Mouse (Mus musculus) hindbrain, embryonic 16.5 days (tissue): ENCODE results near the gene Il22ra1. TPM values are rescaled to one million over a fixed set of nuclear protein-coding genes. Genes with fewer than 3 reads are reported as not detected.

Experiments used
- ATAC-seq: fragments of 200-750 bp; cut with Nextera tagmentation; 2 replicates; pipeline ENCODE4 v1.8.0; 2017; ENCODE audit warnings: moderate TSS enrichment, moderate library complexity
- H3K27ac ChIP-seq: fragments of 300-500 bp; sonication (generic); 2 replicates; pipeline ENCODE4 v1.5.1; 2014; ENCODE audit warnings: low read depth, mild to moderate bottlenecking, control low read depth, low read length, moderate library complexity
- H3K27me3 ChIP-seq: fragments of 300-500 bp; sonication (generic); replicated peaks from 2 replicates; pipeline ENCODE4 v1.6.1; 2014; ENCODE audit warnings: low read length; ENCODE audit not compliant: control insufficient read depth, insufficient read depth
- H3K36me3 ChIP-seq: fragments of 300-500 bp; sonication (generic); 2 replicates; pipeline ENCODE4 v1.6.1; 2014; ENCODE audit warnings: mild to moderate bottlenecking, low read length, moderate library complexity, mixed read lengths; ENCODE audit not compliant: control insufficient read depth, insufficient read depth
- H3K4me1 ChIP-seq: fragments of 300-500 bp; sonication (generic); 2 replicates; pipeline ENCODE4 v1.6.1; 2014; ENCODE audit warnings: low read depth, low read length; ENCODE audit not compliant: control insufficient read depth, insufficient read depth
- H3K4me2 ChIP-seq: fragments of 300-500 bp; sonication (generic); 2 replicates; pipeline ENCODE4 v1.6.1; 2014; ENCODE audit warnings: mild to moderate bottlenecking, low read length, control low read depth, moderate library complexity
- H3K4me3 ChIP-seq: fragments of 300-500 bp; sonication (generic); 2 replicates; pipeline ENCODE4 v1.5.1; 2014; ENCODE audit warnings: mild to moderate bottlenecking, low read length, control low read depth, moderate library complexity
- H3K9ac ChIP-seq: fragments of 300-500 bp; sonication (generic); 2 replicates; pipeline ENCODE4 v1.6.1; 2014; ENCODE audit warnings: low read depth, mild to moderate bottlenecking, control low read depth, low read length, moderate library complexity
- H3K9me3 ChIP-seq: fragments of 300-500 bp; sonication (generic); 2 replicates; pipeline ENCODE4 v1.6.1; 2014; ENCODE audit warnings: mild to moderate bottlenecking, low read length, moderate library complexity; ENCODE audit not compliant: control insufficient read depth
- WGBS: fragments of 180-500 bp; shearing (Covaris S2); extraction: QIAGEN DNeasy Blood & Tissue Kit; methylation state at CpG from one replicate; pipeline ENCODE4 v1.1.7; 2014; 5-methylcytosine and 5-hydroxymethylcytosine counted together
- polyA plus RNA-seq: library from polyadenylated mRNA; unstranded; fragments of >200 nt; fragmentation: Nextera tagmentation; extraction: Ambion mirVana; gene quantifications from 2 replicates; pipeline ENCODE4 v1.2.1, GENCODE M21; 2015

Gene Il22ra1
- polyA plus RNA-seq, 1 experiment from 2014 or later, result not detected

- Histone ChIP-seq H3K27ac (no peak overlapping the region), H3K9ac (no peak overlapping the region), H3K4me1 (no peaks in the 10 kb centered on the region), H3K4me2 (no peak overlapping the region), H3K36me3 (no peaks in the 10 kb centered on the region), H3K9me3 (no peaks in the 10 kb centered on the region), H3K4me3 (no peak overlapping the region), H3K27me3 (no peaks in the 10 kb centered on the region)
- 58% methylated on average over 6 of the region's 6 CpGs for WGBS
- ATAC-seq, result no peak
These were observed 15.5 kb downstream of the Il22ra1 start for GRCm38 (mm10) chr4:135743520-135743919.

GRCm38 (mm10) chr4:135744726-135745448 lies 16.9 kb downstream of the Il22ra1 start:
- H3K9me3 ChIP-seq, result no peaks in the 10 kb centered on the region
- H3K27ac ChIP-seq, result no peak overlapping the region
- ATAC-seq, result no peak
- no peak overlapping the region for H3K9ac ChIP-seq
- no peaks in the 10 kb centered on the region for H3K36me3 ChIP-seq
- H3K4me2 ChIP-seq, result no peak overlapping the region
- H3K27me3 ChIP-seq, result no peaks in the 10 kb centered on the region
- no peaks in the 10 kb centered on the region for H3K4me1 ChIP-seq
- no peak overlapping the region for H3K4me3 ChIP-seq
- 69% methylated on average over 16 of the region's 16 CpGs for WGBS

GRCm38 (mm10) chr4:135745613-135746012 lies 17.6 kb downstream of the Il22ra1 start:
- 89% methylated on average over 10 of the region's 10 CpGs for WGBS

GRCm38 (mm10) chr4:135750896-135751295 lies 22.9 kb downstream of the Il22ra1 start:
- WGBS, result 68% methylated on average over 8 of the region's 8 CpGs
- ATAC-seq, result no peak
- H3K36me3 ChIP-seq, result no peaks in the 10 kb centered on the region

More at GRCm38 (mm10) chr4:135745613-135746012, 17.6 kb downstream of the Il22ra1 start:
- no peaks in the 10 kb centered on the region for H3K9me3 ChIP-seq
- H3K27ac ChIP-seq, result no peak overlapping the region
- H3K4me3 ChIP-seq, result no peak overlapping the region
- no peak for ATAC-seq
- H3K4me1 ChIP-seq, result no peaks in the 10 kb centered on the region
- no peaks in the 10 kb centered on the region for H3K36me3 ChIP-seq
- H3K4me2 ChIP-seq, result no peak overlapping the region
- H3K27me3 ChIP-seq, result no peaks in the 10 kb centered on the region
- no peak overlapping the region for H3K9ac ChIP-seq

GRCm38 (mm10) chr4:135752106-135752778 lies 24.3 kb downstream of the Il22ra1 start:
- Histone ChIP-seq H3K9me3 (peaks cover 4% of the 10 kb centered on the region), H3K9ac (no peak overlapping the region), H3K36me3 (no peaks in the 10 kb centered on the region), H3K27ac (no peak overlapping the region), H3K27me3 (no peaks in the 10 kb centered on the region), H3K4me3 (no peak overlapping the region), H3K4me2 (no peak overlapping the region), H3K4me1 (no peaks in the 10 kb centered on the region)
- no peak for ATAC-seq
- WGBS, result 84% methylated on average over 7 of the region's 7 CpGs

More at GRCm38 (mm10) chr4:135750896-135751295, 22.9 kb downstream of the Il22ra1 start:
- Histone ChIP-seq H3K27ac (no peak overlapping the region), H3K9me3 (peaks cover 4% of the 10 kb centered on the region), H3K9ac (no peak overlapping the region), H3K4me1 (no peaks in the 10 kb centered on the region), H3K27me3 (no peaks in the 10 kb centered on the region), H3K4me2 (no peak overlapping the region), H3K4me3 (no peak overlapping the region)

GRCm38 (mm10) chr4:135752779-135753164 lies 24.8 kb downstream of the Il22ra1 start:
- no peak overlapping the region for H3K4me3 ChIP-seq
- no peaks in the 10 kb centered on the region for H3K4me1 ChIP-seq
- H3K27ac ChIP-seq, result no peak overlapping the region
- H3K36me3 ChIP-seq, result no peaks in the 10 kb centered on the region
- H3K4me2 ChIP-seq, result no peak overlapping the region
- no peak for ATAC-seq
- no peak overlapping the region for H3K9ac ChIP-seq
- 83% methylated on average over 8 of the region's 8 CpGs for WGBS
- no peaks in the 10 kb centered on the region for H3K27me3 ChIP-seq
- H3K9me3 ChIP-seq, result peaks cover 4% of the 10 kb centered on the region

GRCm38 (mm10) chr4:135758331-135758730 lies 30.4 kb downstream of the Il22ra1 start:
- H3K9me3 ChIP-seq, result peaks cover 4% of the 10 kb centered on the region
- no peaks in the 10 kb centered on the region for H3K36me3 ChIP-seq
- no peaks in the 10 kb centered on the region; the same call in 1 of the 2 replicates for H3K27me3 ChIP-seq
- no peak overlapping the region for H3K27ac ChIP-seq
- no peak overlapping the region for H3K4me2 ChIP-seq
- H3K4me1 ChIP-seq, result peaks cover 5% of the 10 kb centered on the region
- no peak overlapping the region for H3K4me3 ChIP-seq
- WGBS, result 29% methylated on average over 4 of the region's 4 CpGs
- ATAC-seq, result no peak
- H3K9ac ChIP-seq, result no peak overlapping the region

GRCm38 (mm10) chr4:135758825-135759224 lies 30.9 kb downstream of the Il22ra1 start:
- Histone ChIP-seq H3K4me3 (no peak overlapping the region), H3K27me3 (no peaks in the 10 kb centered on the region; the same call in 1 of the 2 replicates)
- 37% methylated on average over 6 of the region's 6 CpGs for WGBS

GRCm38 (mm10) chr4:135759356-135759976 lies 31.5 kb downstream of the Il22ra1 start, which contains the start of gene Myom3:
Myom3 (plus strand) TSS chr4:135759715.
- Histone ChIP-seq H3K9me3 (no peaks in the 10 kb centered on the region), H3K27me3 (no peaks in the 10 kb centered on the region; the same call in 1 of the 2 replicates), H3K27ac (no peak within 1 kb of the TSS), H3K4me2 (no peak within 1 kb of the TSS), H3K4me1 (peaks cover 5% of the 10 kb centered on the region), H3K4me3 (no peak within 1 kb of the TSS), H3K36me3 (no peaks in the 10 kb centered on the region), H3K9ac (no peak within 1 kb of the TSS)
- ATAC-seq, result no peak
- WGBS, result 64% methylated on average over 10 of the region's 10 CpGs

More at GRCm38 (mm10) chr4:135758825-135759224, 30.9 kb downstream of the Il22ra1 start:
- no peak overlapping the region for H3K27ac ChIP-seq
- peaks cover 5% of the 10 kb centered on the region for H3K4me1 ChIP-seq
- no peak overlapping the region for H3K9ac ChIP-seq
- H3K9me3 ChIP-seq, result peaks cover 3% of the 10 kb centered on the region
- ATAC-seq, result no peak
- no peaks in the 10 kb centered on the region for H3K36me3 ChIP-seq
- H3K4me2 ChIP-seq, result no peak overlapping the region
